Mouse (Mus musculus): ENCODE results near the gene 1700067K01Rik.

DNA sequence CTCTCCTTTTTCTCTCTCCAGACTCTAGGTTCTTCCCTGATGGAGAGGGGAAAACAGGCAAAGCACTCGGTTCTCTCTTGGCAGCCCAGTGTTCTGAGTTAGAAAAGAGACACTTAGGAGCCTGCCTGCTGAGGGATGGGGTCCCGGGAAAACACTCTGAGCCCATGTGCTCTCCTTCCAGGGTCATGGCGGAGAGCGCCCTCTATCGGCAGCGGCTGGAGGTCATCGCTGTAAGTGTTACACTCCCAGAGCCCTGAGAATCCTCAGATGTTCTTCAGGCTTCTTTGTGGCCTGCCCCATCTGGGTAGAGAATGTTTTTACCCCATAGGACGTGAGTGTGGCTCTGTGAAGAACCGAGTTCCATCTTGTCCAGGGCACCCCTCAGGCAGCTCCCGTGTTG lies 22.9 kb downstream of the 1700067K01Rik start:
- no peak for TF ChIP-seq POLR2A (IDR thresholded peaks at IDR 0.05; ENCODE audit: borderline replicate concordance, extremely low read depth, insufficient read depth, insufficient read length, poor library complexity, severe bottlenecking)
- peak; percentile 78 for TF ChIP-seq CTCF (IDR thresholded peaks at IDR 0.05; ENCODE audit: borderline replicate concordance, extremely low read depth, insufficient read depth, insufficient read length)
